Mouse (Mus musculus) adrenal gland, adult 18-20 months (tissue): ENCODE measurements around the gene Aspa. TPM values are rescaled to one million over a fixed set of nuclear protein-coding genes. Genes with fewer than 3 reads are reported as not detected.
A peak's percentile ranks its signal among the peaks of the same experiment; 100 is the strongest.
"Not testable (repeated sequence)": the region's sequence is repeated elsewhere in the genome, so short reads cannot be mapped to it uniquely, and the experiment has no call there.

ENCODE experiments used
- DNase-seq, 2 experiments: peaks; one replicate each; pipeline ENCODE4 v3.0.0; 2021 to 2022; ENCODE audit warnings: low spot score in 2 of 2
- long read RNA-seq, 2 experiments: library from polyadenylated mRNA; stranded (forward); transcript quantifications; one replicate each; pipeline ENCODE4 v2.0.0; 2021
- total RNA-seq, 2 experiments: library from RNA; stranded (reverse); gene quantifications; 1 replicate in 1 of 2; 2 replicates in 1 of 2; pipeline ENCODE4 v1.2.3; 2021

Aspa gene
- total RNA-seq: 10 to 100 TPM in 1 of 2 experiments, 1 to 10 TPM in 1; 9.9 to 26.6 TPM
- long read RNA-seq, experiment 1, transcript Aspa-201 (6 exons, 1,530 nt): major isoform, 12 of 14 reads
- long read RNA-seq, experiment 1, partial matches to known transcripts: 0 of 14 reads
- long read RNA-seq, experiment 1, other reads (novel, unspliced or antisense): 2 of 14 reads
- long read RNA-seq, experiment 2, transcript Aspa-201 (6 exons, 1,530 nt): major isoform, 19 of 26 reads
- long read RNA-seq, experiment 2, partial matches to known transcripts: 0 of 26 reads
- long read RNA-seq, experiment 2, other reads (novel, unspliced or antisense): 7 of 26 reads

- DNase-seq: no peak
Measured at GRCm38 (mm10) chr11:73329442-73329841, at the start of gene Aspa, which contains the start of the genes Gm49340 and Spata22. Gene Aspa, minus strand, starts transcription at chr11:73329596. Gene Gm49340, plus strand, starts transcription at chr11:73329741. Gene Spata22, plus strand, starts transcription at chr11:73329741.

GRCm38 (mm10) chr11:73370946-73371345 lies 41.5 kb upstream of the Aspa start, which contains the start of gene Olfr376:
Gene Olfr376, plus strand, starts transcription at chr11:73371246.
- no peak for DNase-seq

GRCm38 (mm10) chr11:73350483-73350882 lies 21.1 kb upstream of the Aspa start, which contains the start of gene Olfr20:
Gene Olfr20, plus strand, starts transcription at chr11:73350783.
- DNase-seq: no peak

GRCm38 (mm10) chr11:73336919-73337318 lies 7.5 kb upstream of the Aspa start:
- DNase-seq: no peak

- DNase-seq: no peak
Measured at GRCm38 (mm10) chr11:73333357-73333756, 4.0 kb upstream of the Aspa start.

- DNase-seq: no peak
Measured at GRCm38 (mm10) chr11:73327361-73327760, 2.0 kb downstream of the Aspa start.

- peak in 1 of 2 experiments; percentile 19 for DNase-seq
Measured at GRCm38 (mm10) chr11:73326485-73326886, 2.9 kb downstream of the Aspa start.

GRCm38 (mm10) chr11:73323906-73324830 lies 5.2 kb downstream of the Aspa start:
- DNase-seq: no peak

- not testable (repeated sequence) for DNase-seq
Measured at GRCm38 (mm10) chr11:73321064-73321463, 8.3 kb downstream of the Aspa start.

- DNase-seq: not testable (repeated sequence)
Measured at GRCm38 (mm10) chr11:73318581-73318980, 10.8 kb downstream of the Aspa start.

- DNase-seq: no peak
Measured at GRCm38 (mm10) chr11:73315961-73316360, 13.4 kb downstream of the Aspa start.

- DNase-seq: no peak
Measured at GRCm38 (mm10) chr11:73303123-73303522, 26.3 kb downstream of the Aspa start.

GRCm38 (mm10) chr11:73289621-73290020 lies 39.8 kb downstream of the Aspa start:
- DNase-seq: no peak

GRCm38 (mm10) chr11:73284351-73284750 lies 45.0 kb downstream of the Aspa start:
- DNase-seq: no peak

GRCm38 (mm10) chr11:73283926-73284325 lies 45.5 kb downstream of the Aspa start:
- DNase-seq: no peak

GRCm38 (mm10) chr11:73283369-73283768 lies 46.0 kb downstream of the Aspa start:
- DNase-seq: no peak

- DNase-seq: peak in 1 of 2 experiments; percentile 25
Measured at GRCm38 (mm10) chr11:73281528-73282027, 47.8 kb downstream of the Aspa start.

- no peak for DNase-seq
Measured at GRCm38 (mm10) chr11:73280710-73281109, 48.7 kb downstream of the Aspa start.

GRCm38 (mm10) chr11:73274821-73275220 lies 54.6 kb downstream of the Aspa start:
- DNase-seq: no peak

GRCm38 (mm10) chr11:73267267-73267666 lies 62.1 kb downstream of the Aspa start, which contains the start of gene Trpv3:
Gene Trpv3, plus strand, starts transcription at chr11:73267388.
- no peak for DNase-seq

GRCm38 (mm10) chr11:73261385-73261784 lies 68.0 kb downstream of the Aspa start:
- DNase-seq: no peak
